Mouse (Mus musculus) small intestine, adult 2 months (tissue): ENCODE data around the gene Rras.

Experiments used
- CTCF ChIP-seq: fragments of 200-500 bp; IDR thresholded peaks from 2 replicates; pipeline ENCODE4 v1.5.1; 2012; ENCODE audit warnings: low read depth, mild to moderate bottlenecking, control low read depth, inconsistent platforms, low read length, moderate library complexity, mixed read lengths; ENCODE audit not compliant: insufficient replicate concordance, insufficient read length; ENCODE audit errors: extremely low read depth
- POLR2A ChIP-seq: fragments of 200-500 bp; IDR thresholded peaks from 2 replicates; pipeline ENCODE4 v1.6.1; 2012; ENCODE audit warnings: low read depth, mild to moderate bottlenecking, control low read depth, inconsistent platforms, low read length, moderate library complexity

GRCm38 (mm10) chr7:44973415-44974130 is 44.2 kb upstream of the Rras start:
- TF ChIP-seq POLR2A (no peak), CTCF (no peak)
